Mouse (Mus musculus): ENCODE data around the gene Golga7b. TPM values are rescaled to one million over a fixed set of nuclear protein-coding genes. Genes with fewer than 3 reads are reported as not detected.

Golga7b gene
- total RNA-seq, 2 experiments from 2014 or later, result not detected

- ATAC-seq (replicated peaks; ENCODE audit: poor library complexity, severe bottlenecking), result no peak
Observed at GRCm38 (mm10) chr19:42292106-42292505, 44.7 kb downstream of the Golga7b start.

GRCm38 (mm10) chr19:42293216-42293615, 45.8 kb downstream of the Golga7b start:
- no peak for ATAC-seq (replicated peaks; ENCODE audit: poor library complexity, severe bottlenecking)

GRCm38 (mm10) chr19:42303210-42303813, 55.9 kb downstream of the Golga7b start:
- ATAC-seq (replicated peaks; ENCODE audit: poor library complexity, severe bottlenecking), result no peak

- ATAC-seq (replicated peaks; ENCODE audit: poor library complexity, severe bottlenecking), result no peak
Observed at GRCm38 (mm10) chr19:42304506-42304905, 57.1 kb downstream of the Golga7b start.

GRCm38 (mm10) chr19:42305746-42306145, 58.4 kb downstream of the Golga7b start:
- peak; percentile 67 for ATAC-seq (replicated peaks; ENCODE audit: poor library complexity, severe bottlenecking)

GRCm38 (mm10) chr19:42306202-42306601, 58.8 kb downstream of the Golga7b start:
- peak; percentile 82 for ATAC-seq (replicated peaks; ENCODE audit: poor library complexity, severe bottlenecking)

GRCm38 (mm10) chr19:42307019-42307418, 59.6 kb downstream of the Golga7b start:
- ATAC-seq (replicated peaks; ENCODE audit: poor library complexity, severe bottlenecking), result 0 out of 2 replicates have a peak, but pooled peaks have one; percentile 10

GRCm38 (mm10) chr19:42308931-42309330, 61.6 kb downstream of the Golga7b start:
- 0 out of 2 replicates have a peak, but pooled peaks have one; percentile 18 for ATAC-seq (replicated peaks; ENCODE audit: poor library complexity, severe bottlenecking)

- ATAC-seq (replicated peaks; ENCODE audit: poor library complexity, severe bottlenecking), result peak; percentile 50
Observed at GRCm38 (mm10) chr19:42311332-42311731, 64.0 kb downstream of the Golga7b start.

GRCm38 (mm10) chr19:42312191-42312590, 64.8 kb downstream of the Golga7b start:
- ATAC-seq (replicated peaks; ENCODE audit: poor library complexity, severe bottlenecking), result no peak

GRCm38 (mm10) chr19:42315070-42315679, 67.8 kb downstream of the Golga7b start:
- ATAC-seq (replicated peaks; ENCODE audit: poor library complexity, severe bottlenecking), result no peak

- ATAC-seq (replicated peaks; ENCODE audit: poor library complexity, severe bottlenecking), result peak; percentile 67
Observed at GRCm38 (mm10) chr19:42315914-42316313, 68.5 kb downstream of the Golga7b start.

GRCm38 (mm10) chr19:42316525-42316924, 69.2 kb downstream of the Golga7b start:
- ATAC-seq (replicated peaks; ENCODE audit: poor library complexity, severe bottlenecking), result no peak

- ATAC-seq (replicated peaks; ENCODE audit: poor library complexity, severe bottlenecking), result no peak
Observed at GRCm38 (mm10) chr19:42316998-42317397, 69.6 kb downstream of the Golga7b start.

GRCm38 (mm10) chr19:42317648-42318425, 70.5 kb downstream of the Golga7b start:
- no peak for ATAC-seq (replicated peaks; ENCODE audit: poor library complexity, severe bottlenecking)

Other genes starting within 250 kb of the Golga7b start
- not detected in 2 replicates for gene Ankrd2, start 211.6 kb upstream of the Golga7b start, total RNA-seq (2014; fragmentation: Nextera tagmentation)
- not detected in 2 replicates for gene Ankrd2, start 211.6 kb upstream of the Golga7b start, total RNA-seq (2017)
- gene Hoga1, start 202.0 kb upstream of the Golga7b start, total RNA-seq (2014; fragmentation: Nextera tagmentation), result not detected in 2 replicates
- not detected in 2 replicates for gene Hoga1, start 202.0 kb upstream of the Golga7b start, total RNA-seq (2017)
- not detected in 2 replicates for gene 4933411K16Rik, start 195.3 kb upstream of the Golga7b start, total RNA-seq (2014; fragmentation: Nextera tagmentation)
- gene 4933411K16Rik, start 195.3 kb upstream of the Golga7b start, total RNA-seq (2017), result not detected in 2 replicates
- gene Morn4, start 161.2 kb upstream of the Golga7b start, total RNA-seq (2014; fragmentation: Nextera tagmentation), result 1.5 and 2.5 TPM in 2 replicates
- gene Morn4, start 161.2 kb upstream of the Golga7b start, total RNA-seq (2017), result 0.09 and 0.72 TPM in 2 replicates
- gene Pi4k2a, start 157.1 kb upstream of the Golga7b start, total RNA-seq (2014; fragmentation: Nextera tagmentation), result 19.1 and 21.9 TPM in 2 replicates
- gene Pi4k2a, start 157.1 kb upstream of the Golga7b start, total RNA-seq (2017), result 6.7 and 7.1 TPM in 2 replicates
- 9.9 and 12.0 TPM in 2 replicates for gene Avpi1, start 118.5 kb upstream of the Golga7b start, total RNA-seq (2014; fragmentation: Nextera tagmentation)
- gene Avpi1, start 118.5 kb upstream of the Golga7b start, total RNA-seq (2017), result 4.5 and 10.7 TPM in 2 replicates
- 15.1 and 19.7 TPM in 2 replicates for gene Marveld1, start 100.2 kb upstream of the Golga7b start, total RNA-seq (2014; fragmentation: Nextera tagmentation)
- gene Marveld1, start 100.2 kb upstream of the Golga7b start, total RNA-seq (2017), result 13.2 and 13.9 TPM in 2 replicates
- 34.6 and 35.5 TPM in 2 replicates for gene Zfyve27, start 83.6 kb upstream of the Golga7b start, total RNA-seq (2014; fragmentation: Nextera tagmentation)
- gene Zfyve27, start 83.6 kb upstream of the Golga7b start, total RNA-seq (2017), result 21.1 and 26.4 TPM in 2 replicates
- not detected in 2 replicates for gene Sfrp5, start 45.3 kb upstream of the Golga7b start, total RNA-seq (2014; fragmentation: Nextera tagmentation)
- not detected in 2 replicates for gene Sfrp5, start 45.3 kb upstream of the Golga7b start, total RNA-seq (2017)
- 0.17 TPM in 1 of 2 replicates, not detected in the other for gene Crtac1, start 184.2 kb downstream of the Golga7b start, total RNA-seq (2014; fragmentation: Nextera tagmentation)
- not detected in 2 replicates for gene Crtac1, start 184.2 kb downstream of the Golga7b start, total RNA-seq (2017)

Measured in granulocyte monocyte progenitor cell, adult 5-6 weeks (primary cell).